10 mouse cellular contexts compared by ENCODE assay signal in genomic region chr10:111996911-111997347, GRCm38 (mm10). TPM values are rescaled to one million over a fixed set of nuclear protein-coding genes. Genes with fewer than 3 reads are reported as not detected.
DNase-seq lines count a peak whose midpoint lies in the region; ATAC-seq lines count a peak whose summit lies in the region.
"Had no signal": no experiment of that assay in that cellular context is flagged by ENCODE, and none has a peak within 500 bp of the region (broad histone marks: within the 10 kb centered on the region; RNA-seq: fewer than 3 reads in every experiment).

No protein-coding gene starts in this region.

- peak overlapping the region; percentile 10; the same call in 1 of the 2 replicates for H3K4me3 ChIP-seq in heart, embryonic 15.5 days
- H3K4me3 ChIP-seq: embryonic facial prominence, embryonic 15.5 days; hindbrain, embryonic 15.5 days had no signal

- H3K27me3 ChIP-seq in heart, embryonic 15.5 days, result no peaks in the 10 kb centered on the region
- H3K27me3 ChIP-seq: embryonic facial prominence, embryonic 15.5 days; hindbrain, embryonic 15.5 days had no signal

- no peaks in the 10 kb centered on the region for H3K4me1 ChIP-seq in heart, embryonic 15.5 days (replicated peaks)
- H3K4me1 ChIP-seq: embryonic facial prominence, embryonic 15.5 days; hindbrain, embryonic 15.5 days had no signal

- H3K4me2 ChIP-seq in heart, embryonic 15.5 days, result 0 out of 2 replicates have a peak overlapping the region, but pooled peaks have one; percentile 21
- H3K4me2 ChIP-seq: embryonic facial prominence, embryonic 15.5 days; hindbrain, embryonic 15.5 days had no signal

- H3K9ac ChIP-seq in heart, embryonic 15.5 days, result no peak overlapping the region
- H3K9ac ChIP-seq: embryonic facial prominence, embryonic 15.5 days; hindbrain, embryonic 15.5 days had no signal

- no peaks in the 10 kb centered on the region for H3K36me3 ChIP-seq in heart, embryonic 15.5 days
- H3K36me3 ChIP-seq: embryonic facial prominence, embryonic 15.5 days; hindbrain, embryonic 15.5 days had no signal

- no peak for DNase-seq in heart, adult 9 months (ENCODE audit: low spot score in 2 of 2)
- DNase-seq in lung, postnatal 36 days, result peak; percentile 68
- DNase-seq in thymus, postnatal 14 days, result peak; percentile 40
- no peak for DNase-seq in left cerebral cortex, adult 8-10 months (ENCODE audit: low spot score in 2 of 2)
- DNase-seq in cerebellum, adult 9-10 months, result no peak
- DNase-seq in left cerebral cortex, adult 18-20 months (ENCODE audit: low spot score in 2 of 2), result no peak

- 55% methylated on average over 8 of the region's 8 CpGs for WGBS in heart, embryonic 15.5 days

- H3K9me3 ChIP-seq in heart, embryonic 15.5 days (replicated peaks), result no peaks in the 10 kb centered on the region
- H3K9me3 ChIP-seq: embryonic facial prominence, embryonic 15.5 days; hindbrain, embryonic 15.5 days had no signal

- ATAC-seq in heart, embryonic 15.5 days (replicated peaks; ENCODE audit: insufficient number of reproducible peaks, insufficient read depth, low FRiP score, low read depth), result no peak
- ATAC-seq in hematopoietic stem cell, adult 5-6 weeks (replicated peaks in 1 of 2; ENCODE audit: insufficient read depth in 1 of 2, low FRiP score in 2 of 2, low TSS enrichment in 1 of 2, low read depth in 1 of 2, poor library complexity in 2 of 2, severe bottlenecking in 2 of 2), result peak; percentile 51 to 57

- no peak overlapping the region for H3K27ac ChIP-seq in heart, embryonic 15.5 days
- H3K27ac ChIP-seq: embryonic facial prominence, embryonic 15.5 days; hindbrain, embryonic 15.5 days had no signal

RNA-seq across cellular contexts. Expression of gene Glipr1, which starts 5.5 kb away (rescaled TPM):
- polyA plus RNA-seq in heart, embryonic 15.5 days (2015; fragmentation: Nextera tagmentation; extraction: Ambion mirVana), result 2.3 and 7.2 TPM in 2 replicates
- total RNA-seq in hematopoietic stem cell, adult 5-6 weeks (2017), result 334 and 380 TPM in 2 replicates
- total RNA-seq in left cerebral cortex, adult 8-10 months (2022), result 1 to 10 TPM in 3 of 4 experiments, under 1 TPM in 1; 0.34 to 3.9 (median 1.9) TPM
- 1 to 10 TPM; 1.2 to 1.3 TPM for total RNA-seq in left cerebral cortex, adult 18-20 months (2021)

RNA-seq across cellular contexts. Expression of gene Krr1, which starts 24.5 kb away (rescaled TPM):
- 23.3 and 25.0 TPM in 2 replicates for polyA plus RNA-seq in heart, embryonic 15.5 days (2015; fragmentation: Nextera tagmentation; extraction: Ambion mirVana)
- total RNA-seq in hematopoietic stem cell, adult 5-6 weeks (2017), result 56.5 and 59.9 TPM in 2 replicates
- total RNA-seq in left cerebral cortex, adult 8-10 months (2022), result 10 to 100 TPM; 37.3 to 43.5 (median 40.3) TPM
- total RNA-seq in left cerebral cortex, adult 18-20 months (2021), result 10 to 100 TPM; 39.6 to 41.1 TPM

Comparison
In these comparisons a context has a peak if more than half of its experiments do, and no peak if none do; other contexts are left out.
1. DNase-seq: peak in lung, postnatal 36 days (single experiment) and thymus, postnatal 14 days (single experiment); none in heart, adult 9 months (0 of 2), left cerebral cortex, adult 8-10 months (0 of 2), cerebellum, adult 9-10 months (single experiment) and left cerebral cortex, adult 18-20 months (0 of 2).
2. RNA of gene Glipr1, which starts 5.5 kb away (total RNA-seq): 334 to 380 TPM in hematopoietic stem cell, adult 5-6 weeks; 0.34 to 3.9 TPM in left cerebral cortex, adult 8-10 months and 1.2 to 1.3 TPM in left cerebral cortex, adult 18-20 months; every median in the first group is over 10 times any median in the second.